Mouse (Mus musculus): ENCODE measurements around the gene Capn2.

Gene Capn2

GRCm38 (mm10) chr1:182501815-182502405 is 15.5 kb downstream of the Capn2 start:
- peak; percentile 69 for DNase-seq (ENCODE audit: low read depth, low spot score)

DNA sequence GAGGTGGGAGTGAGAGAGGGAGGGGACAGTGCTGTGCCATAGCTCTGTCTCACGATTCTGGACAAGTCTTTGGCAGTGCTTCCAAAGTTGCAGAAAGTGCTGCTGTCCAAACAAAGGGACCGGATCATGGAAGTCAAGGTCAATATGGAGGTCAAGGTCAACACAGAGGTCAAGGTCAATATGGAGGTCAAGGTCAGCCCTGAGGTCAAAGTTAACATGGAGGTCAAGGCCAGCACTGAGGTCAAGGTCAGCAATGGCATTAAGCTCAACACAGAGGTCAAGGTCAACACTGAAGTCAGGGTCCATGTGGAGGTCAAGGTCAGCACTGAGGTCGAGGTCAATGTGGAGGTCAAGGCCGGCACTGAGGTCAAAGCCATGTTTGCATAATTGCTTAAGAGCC is 16.6 kb downstream of the Capn2 start:
- DNase-seq (ENCODE audit: low read depth, low spot score), result no peak

- no peak for DNase-seq (ENCODE audit: low read depth, low spot score)
These were observed 17.2 kb downstream of the Capn2 start for GRCm38 (mm10) chr1:182500224-182500623.

DNA sequence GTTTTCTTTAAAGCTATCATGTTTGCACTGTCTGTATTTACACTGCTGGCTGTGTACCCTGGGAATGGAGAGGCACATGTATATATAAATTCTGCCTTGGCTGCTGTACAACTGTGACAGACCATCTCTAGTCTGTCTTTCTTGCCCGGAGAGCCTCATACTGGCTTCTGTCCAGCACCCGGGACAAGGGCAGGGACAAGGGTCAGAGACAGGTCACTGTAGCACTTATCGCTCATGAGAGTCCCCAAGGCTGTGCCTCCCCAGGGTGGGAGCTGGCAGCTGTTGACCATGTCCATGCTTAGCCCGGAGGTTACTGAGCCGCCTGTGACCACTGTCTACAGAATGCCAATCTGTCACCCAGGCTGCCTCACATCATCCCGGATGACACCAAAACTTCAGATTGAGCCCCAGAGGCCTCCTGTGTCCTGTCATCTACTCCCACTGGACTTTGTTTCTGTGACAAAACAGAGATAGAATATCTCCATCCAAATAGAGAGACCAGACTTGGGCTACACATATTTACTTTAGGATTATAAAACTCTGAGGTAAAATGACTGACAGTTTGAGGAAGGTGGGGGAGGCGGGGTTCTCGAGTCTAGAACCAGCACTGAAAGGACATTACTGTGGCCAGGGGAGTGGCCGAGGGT is 17.8 kb downstream of the Capn2 start:
- no peak for DNase-seq (ENCODE audit: low read depth, low spot score)

- DNase-seq (ENCODE audit: low read depth, low spot score), result no peak
These were observed 19.7 kb downstream of the Capn2 start for GRCm38 (mm10) chr1:182497736-182498135.

- no peak for DNase-seq (ENCODE audit: low read depth, low spot score)
These were observed 20.7 kb downstream of the Capn2 start for GRCm38 (mm10) chr1:182496685-182497084.

GRCm38 (mm10) chr1:182494285-182495145 is 22.9 kb downstream of the Capn2 start:
- no peak for DNase-seq (ENCODE audit: low read depth, low spot score)

GRCm38 (mm10) chr1:182491839-182492238 is 25.6 kb downstream of the Capn2 start:
- DNase-seq (ENCODE audit: low read depth, low spot score), result no peak

GRCm38 (mm10) chr1:182490568-182490967 is 26.8 kb downstream of the Capn2 start:
- DNase-seq (ENCODE audit: low read depth, low spot score), result peak; percentile 40

DNA sequence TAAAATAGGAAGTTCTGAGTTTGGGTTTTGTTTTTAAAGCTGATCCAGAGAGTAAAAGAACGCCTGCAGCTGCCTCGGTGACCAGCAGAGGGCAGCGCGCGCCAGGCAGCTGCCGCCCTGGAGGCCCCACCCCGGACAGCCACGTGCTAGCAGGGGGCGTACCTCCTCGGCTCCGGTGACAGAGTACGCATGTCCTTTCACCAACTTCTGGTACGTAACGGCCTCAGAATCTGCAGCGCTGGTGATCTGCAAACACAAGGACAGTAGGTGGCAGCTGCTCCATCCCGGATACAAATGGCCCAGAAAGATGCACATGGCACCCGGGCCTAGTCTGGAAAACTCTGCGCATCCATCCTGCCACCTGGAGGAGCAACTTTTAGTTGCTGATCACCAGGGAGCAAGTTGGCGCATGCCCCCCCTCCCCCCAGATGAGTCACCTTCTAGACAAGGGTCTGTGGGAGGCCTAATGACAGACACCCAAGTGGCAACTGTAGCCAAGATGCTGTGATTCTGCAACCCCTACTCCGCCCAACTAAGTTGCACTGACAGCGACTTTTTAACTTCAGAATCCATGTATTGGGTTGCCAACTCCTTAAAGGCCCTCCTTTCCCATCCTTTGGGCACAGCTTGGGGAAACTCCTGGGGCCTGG is 27.5 kb downstream of the Capn2 start:
- DNase-seq (ENCODE audit: low read depth, low spot score), result peak; percentile 96

DNA sequence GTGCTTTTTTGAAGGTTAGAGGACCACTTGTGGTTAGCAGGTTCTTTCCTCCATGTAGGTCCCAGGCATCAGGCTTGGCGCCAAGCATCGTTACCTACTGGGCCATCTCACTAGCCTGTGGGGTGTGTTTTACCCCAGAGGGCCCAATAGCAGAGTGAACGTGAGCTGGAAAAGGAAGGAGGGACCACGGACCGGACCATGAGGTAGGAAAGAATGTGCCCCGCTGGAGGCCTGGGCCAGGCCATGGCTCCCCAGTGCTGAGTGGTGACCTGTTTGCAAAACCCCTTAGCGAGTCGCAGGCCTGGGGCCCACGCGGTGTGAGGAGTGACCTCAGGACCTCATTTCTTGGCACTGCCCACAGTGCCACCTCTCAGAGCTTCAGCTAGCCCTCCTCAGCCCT is 28.9 kb downstream of the Capn2 start:
- DNase-seq (ENCODE audit: low read depth, low spot score), result no peak

GRCm38 (mm10) chr1:182483910-182484274 is 33.5 kb downstream of the Capn2 start:
- DNase-seq (ENCODE audit: low read depth, low spot score), result no peak

DNA sequence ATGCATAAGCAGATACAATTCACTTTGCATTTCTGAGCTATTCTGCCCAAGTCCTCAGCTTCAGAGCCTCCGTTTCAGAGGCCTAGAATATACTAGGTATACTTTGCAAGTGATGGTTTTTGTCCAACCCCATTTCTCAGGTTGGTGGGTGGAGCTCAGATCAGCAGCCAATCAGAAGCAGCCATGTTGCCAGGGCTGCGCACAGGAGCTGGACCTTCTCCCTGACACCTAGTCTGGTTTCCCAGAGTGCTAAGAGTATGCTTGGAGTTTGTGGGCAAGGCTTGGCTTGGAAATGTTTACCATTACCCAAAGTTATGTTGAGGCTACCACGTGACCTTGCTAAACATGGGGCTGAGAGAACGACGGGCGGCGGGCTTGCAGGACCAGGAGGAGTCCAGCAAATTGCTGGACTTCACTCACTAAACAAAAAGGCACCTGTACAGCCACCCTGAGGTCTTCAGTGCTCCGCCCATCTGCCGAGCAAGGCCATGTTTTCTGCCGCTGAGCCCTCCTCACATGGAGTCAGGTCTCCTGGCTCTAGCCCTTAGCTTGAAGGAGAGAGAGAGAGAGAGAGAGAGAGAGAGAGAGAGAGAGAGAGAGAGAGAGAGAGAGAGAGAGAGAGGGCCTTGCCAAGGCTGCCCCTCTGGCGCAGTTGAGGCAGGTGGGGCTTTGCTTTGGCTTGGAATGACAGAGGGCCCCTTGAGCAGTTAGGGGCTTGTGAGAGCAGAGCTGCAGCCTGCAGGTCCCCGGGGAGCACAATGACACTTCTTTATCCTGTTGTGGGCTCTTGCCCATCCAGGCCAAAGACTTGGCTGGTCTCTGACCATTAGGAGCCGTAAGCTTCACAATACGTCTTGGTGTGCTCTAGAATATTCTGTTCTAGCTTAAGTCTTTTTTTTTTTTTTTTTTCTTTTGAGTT is 34.2 kb downstream of the Capn2 start:
- no peak for DNase-seq (ENCODE audit: low read depth, low spot score)

GRCm38 (mm10) chr1:182481646-182482295 is 35.6 kb downstream of the Capn2 start:
- no peak for DNase-seq (ENCODE audit: low read depth, low spot score)

DNA sequence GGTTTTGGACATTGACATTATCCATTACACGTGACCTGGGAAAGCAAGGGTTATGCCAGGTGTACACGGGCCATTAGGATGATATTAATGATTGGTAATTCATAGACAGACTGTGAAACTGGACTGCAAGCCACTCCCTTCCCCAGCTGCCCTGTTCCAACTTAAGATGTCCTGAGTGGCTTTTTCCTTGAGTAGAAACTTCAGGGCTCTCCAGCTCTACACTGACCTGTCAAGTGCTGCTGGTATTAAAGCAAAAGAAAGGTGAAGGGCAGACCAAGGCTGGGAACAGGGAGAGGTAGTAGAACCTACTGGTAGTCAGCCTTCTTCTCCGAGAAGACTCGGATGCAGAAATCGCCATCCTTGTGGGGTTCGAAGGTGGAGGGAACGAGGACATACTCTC is 36.3 kb downstream of the Capn2 start:
- no peak for DNase-seq (ENCODE audit: low read depth, low spot score)

DNA sequence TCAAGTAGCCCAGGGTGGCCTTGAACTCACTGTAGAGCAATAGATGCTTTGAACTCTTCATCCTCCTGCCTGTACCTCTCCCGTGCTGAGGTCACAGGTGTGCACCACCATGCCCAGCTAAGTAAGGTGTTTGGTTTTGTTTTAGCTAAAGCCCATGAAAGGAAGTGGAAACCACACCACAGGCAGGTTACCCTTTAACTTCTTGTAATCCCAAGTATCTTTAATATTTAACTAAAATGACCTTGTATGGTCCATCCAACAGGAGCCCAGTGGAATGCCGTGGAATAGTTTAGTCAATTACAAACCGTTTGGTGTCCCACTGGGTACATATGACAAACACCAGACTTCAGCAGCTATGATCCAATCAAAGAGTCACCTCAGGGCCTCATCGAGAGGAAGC is 38.5 kb downstream of the Capn2 start:
- DNase-seq (ENCODE audit: low read depth, low spot score), result no peak

DNA sequence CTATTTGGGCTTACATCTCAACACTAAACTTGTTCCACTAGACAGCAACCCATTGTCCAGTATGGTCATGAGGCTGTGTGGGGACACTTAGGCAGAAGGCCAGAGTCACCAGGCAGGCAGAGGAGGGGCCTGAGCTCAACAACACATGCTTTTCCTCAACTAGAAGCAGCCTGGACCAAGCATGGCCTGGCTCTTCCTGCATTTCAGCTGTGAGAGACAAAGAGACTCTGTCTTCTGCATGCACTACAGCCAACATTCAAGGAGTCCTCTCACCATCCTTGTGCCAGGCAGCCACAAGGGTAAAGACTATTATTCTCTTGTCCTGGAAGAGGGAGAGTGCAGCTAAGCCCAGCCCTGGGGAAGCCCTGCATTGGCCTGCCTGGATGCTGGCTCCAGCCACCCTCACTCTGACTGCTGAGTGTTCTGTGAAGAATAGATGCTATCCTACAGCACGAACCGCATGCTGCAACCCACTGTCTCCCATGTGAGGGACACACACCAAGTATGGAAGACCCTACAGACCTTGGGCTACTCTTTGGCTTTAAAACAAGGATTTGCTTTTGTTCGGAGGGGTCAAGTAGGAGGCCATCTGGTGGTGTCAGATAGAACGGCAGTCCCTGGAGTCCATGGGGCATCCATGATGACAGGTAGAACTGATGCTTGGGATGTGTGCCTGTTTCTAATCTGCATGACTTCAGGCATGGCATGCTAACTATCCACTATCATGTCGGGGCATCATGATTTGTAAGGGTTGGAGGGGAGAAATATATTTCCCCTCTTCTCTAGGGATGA is 42.2 kb downstream of the Capn2 start:
- peak; percentile 21 for DNase-seq (ENCODE audit: low read depth, low spot score)

DNA sequence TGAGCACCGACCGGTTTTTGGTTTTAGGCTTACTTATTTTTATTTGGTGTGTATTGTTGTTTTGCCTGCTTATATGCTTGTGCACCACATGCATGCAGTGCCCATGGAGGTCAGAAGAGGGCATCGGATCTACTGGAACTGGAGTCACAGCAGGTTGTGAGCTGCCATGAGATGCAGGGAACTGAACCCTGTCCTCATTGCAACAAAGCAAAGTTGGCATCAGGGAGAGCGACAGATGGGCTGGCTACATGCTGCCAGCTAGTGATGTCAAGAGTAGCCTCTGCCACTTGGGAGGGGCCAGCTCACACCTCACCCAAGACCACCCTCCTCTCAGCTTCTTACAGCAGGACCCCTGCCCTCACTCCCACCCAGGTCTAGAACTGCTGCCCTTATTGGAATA is 51.4 kb downstream of the Capn2 start:
- peak; percentile 45 for DNase-seq (ENCODE audit: low read depth, low spot score)

DNA sequence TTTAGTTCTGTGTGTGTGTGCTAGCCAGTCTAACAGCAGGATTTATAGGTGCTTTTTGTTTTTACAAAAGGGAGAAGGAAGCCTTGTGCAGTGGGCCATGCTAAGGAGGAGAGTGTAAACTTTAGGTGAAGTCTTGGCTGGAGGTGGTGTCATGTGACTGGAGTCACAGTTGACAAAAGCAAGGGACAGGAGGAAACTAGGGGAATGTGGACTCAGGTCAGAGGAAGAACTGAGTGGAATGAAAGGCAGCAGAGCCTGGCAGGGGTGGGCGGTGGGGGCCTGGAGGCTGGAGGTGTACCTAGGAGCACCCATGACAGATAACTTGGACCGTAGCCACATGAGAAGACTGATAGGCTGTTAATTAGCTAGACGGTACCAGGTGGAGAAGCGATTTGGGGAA is 52.1 kb downstream of the Capn2 start:
- no peak for DNase-seq (ENCODE audit: low read depth, low spot score)

- no peak for DNase-seq (ENCODE audit: low read depth, low spot score)
These were observed 55.6 kb downstream of the Capn2 start for GRCm38 (mm10) chr1:182461813-182462212.

Data from 3T3-L1 (cell line).